Mouse (Mus musculus): ENCODE data around the gene Pms2.

Pms2 gene

DNA sequence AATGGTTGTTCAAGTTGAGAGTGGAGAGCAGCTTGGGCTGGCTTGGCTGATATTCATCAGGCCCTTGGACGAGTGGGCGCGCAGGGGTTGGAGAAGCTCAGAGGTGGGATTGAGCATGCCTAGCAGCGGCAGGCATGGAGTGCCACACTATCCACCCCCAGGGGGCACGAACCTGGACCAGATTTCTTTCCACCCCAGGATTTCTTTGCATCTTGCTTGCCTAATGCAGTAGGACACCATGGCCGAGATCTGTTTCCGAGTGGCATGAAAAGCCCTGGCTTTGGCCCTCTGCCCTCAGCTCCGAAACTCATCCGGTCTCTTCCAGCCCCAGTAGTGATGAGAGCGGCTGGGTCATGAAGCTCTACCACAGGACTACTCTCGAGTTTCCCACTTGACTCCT, 23.6 kb downstream of the Pms2 start:
- no peak for DNase-seq

DNA sequence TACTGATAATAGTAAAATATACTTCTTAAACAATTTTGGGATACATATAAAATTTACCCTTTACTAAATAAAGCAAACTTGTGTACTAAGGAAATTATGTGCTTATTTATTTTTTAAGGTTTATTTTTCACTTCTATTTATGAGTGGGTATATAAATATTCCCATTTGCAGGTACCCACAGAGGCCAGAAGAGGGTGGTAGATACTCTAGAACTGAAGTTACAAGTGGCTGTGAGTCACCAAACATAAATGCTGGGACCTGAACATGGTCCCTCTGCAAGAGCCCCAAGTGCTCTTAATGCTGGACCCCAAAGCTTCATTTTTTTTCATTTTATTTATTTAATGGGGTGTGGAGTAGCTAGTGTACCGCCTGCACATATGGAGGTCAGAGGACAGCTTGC, 24.1 kb downstream of the Pms2 start:
- no peak for DNase-seq

DNA sequence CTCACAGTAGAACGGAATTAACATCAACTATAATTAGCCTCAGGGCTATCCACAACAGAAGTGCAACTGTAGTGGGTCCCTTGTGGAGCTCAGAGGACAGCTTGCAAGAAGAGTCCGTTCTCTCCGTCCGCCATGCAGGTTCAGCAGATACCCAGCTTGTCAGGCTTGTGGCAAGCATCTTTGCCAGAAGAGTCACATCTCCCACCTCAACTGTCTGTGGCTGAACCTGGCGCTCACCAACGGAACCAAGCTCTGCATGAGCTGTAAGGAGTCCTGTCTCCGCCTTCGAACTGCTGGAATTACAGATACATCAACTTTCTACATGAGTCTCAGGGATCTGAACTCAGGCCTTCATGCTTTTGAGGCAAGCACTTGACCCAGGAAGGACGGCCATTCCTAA, 26.4 kb downstream of the Pms2 start:
- DNase-seq: no peak

DNA sequence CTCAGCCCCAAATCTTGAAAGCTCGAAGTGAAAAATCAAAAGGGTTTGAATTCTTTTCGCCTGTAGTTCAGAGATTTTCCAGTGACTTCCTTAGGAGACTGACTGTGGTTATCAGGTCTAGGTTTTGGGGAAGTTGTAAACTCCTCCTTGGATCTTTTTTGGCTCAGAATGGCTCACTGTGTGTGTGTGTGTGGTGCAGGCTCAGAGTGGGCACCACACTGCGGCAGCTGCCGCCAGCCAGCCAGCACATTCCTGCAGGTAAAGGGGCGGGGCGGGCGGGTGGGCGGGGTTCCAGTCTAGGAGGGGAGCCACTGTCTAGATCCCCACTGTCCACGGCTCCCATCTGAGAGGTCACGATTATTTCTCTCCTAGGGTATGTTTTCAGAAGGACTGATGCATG, 31.8 kb downstream of the Pms2 start:
- no peak for DNase-seq

DNA sequence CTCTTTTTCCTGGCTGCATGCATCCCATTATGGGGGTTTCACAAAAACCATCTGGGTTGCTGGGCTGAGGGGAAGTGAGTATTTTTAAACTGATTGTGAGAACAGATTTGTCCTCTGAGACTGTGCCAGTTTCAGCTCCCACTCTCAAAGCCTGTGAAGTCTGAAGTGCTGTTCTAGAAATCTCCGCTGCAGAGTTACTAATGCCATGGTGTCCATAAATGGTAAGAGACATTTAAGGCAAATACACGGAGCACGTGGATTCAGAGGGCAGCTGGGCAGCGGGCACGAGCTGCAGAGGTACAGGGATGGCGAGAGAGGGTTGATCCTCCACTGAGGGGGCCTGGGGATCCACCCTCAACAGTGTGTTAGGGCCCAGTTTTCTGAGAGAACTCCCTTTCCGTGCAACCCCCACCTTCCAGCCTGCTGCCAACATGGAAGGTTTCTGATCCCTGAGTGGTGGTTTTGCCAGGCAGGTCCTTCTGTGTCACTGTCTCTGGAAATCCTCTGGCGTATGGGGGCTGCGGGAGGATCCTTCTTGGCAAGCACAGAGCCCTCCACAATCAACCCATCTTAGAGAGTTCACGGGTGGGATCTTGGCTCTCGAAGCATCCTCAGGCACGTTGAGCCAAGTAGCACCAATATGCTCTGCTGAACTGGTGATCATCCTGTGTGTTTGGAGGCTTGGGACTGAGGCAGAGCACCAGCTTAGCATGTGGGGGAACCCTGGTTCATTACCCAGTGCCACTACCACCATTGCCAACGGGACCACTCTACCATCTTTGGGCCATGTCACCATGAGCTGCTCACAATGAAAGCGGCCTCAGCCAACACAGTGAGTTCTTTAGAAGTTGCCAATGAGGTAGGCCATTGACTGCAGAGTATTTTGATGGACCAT, 33.7 kb downstream of the Pms2 start:
- no peak for DNase-seq

GRCm38 (mm10) chr5:143948361-143948760, 38.6 kb downstream of the Pms2 start:
- DNase-seq: no peak

DNA sequence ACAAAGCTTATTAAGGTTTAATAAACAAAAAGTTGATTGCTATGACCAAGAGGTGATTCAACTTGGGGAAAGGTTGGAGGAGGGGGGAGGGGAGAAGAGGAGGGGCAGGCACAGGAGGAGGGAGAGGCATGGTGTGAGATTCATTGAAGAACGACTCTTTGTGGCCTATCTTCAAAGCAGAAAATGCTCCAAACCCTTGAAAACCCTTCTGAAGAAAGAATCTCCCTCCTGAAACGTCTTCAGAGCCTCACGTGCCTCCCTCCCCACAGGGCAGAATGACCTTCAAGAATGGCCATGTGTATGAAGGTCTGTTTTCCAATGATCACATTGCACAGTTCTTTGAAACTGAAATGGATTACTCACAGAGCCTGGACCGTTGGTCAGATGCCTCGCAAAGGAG, 40.3 kb downstream of the Pms2 start:
- DNase-seq: no peak

- no peak for DNase-seq
These were observed 47.3 kb downstream of the Pms2 start for GRCm38 (mm10) chr5:143957101-143957500.

- DNase-seq: no peak
These were observed 49.8 kb downstream of the Pms2 start for GRCm38 (mm10) chr5:143959551-143959950.

- no peak for DNase-seq
These were observed 51.4 kb downstream of the Pms2 start for GRCm38 (mm10) chr5:143961176-143961575.

DNA sequence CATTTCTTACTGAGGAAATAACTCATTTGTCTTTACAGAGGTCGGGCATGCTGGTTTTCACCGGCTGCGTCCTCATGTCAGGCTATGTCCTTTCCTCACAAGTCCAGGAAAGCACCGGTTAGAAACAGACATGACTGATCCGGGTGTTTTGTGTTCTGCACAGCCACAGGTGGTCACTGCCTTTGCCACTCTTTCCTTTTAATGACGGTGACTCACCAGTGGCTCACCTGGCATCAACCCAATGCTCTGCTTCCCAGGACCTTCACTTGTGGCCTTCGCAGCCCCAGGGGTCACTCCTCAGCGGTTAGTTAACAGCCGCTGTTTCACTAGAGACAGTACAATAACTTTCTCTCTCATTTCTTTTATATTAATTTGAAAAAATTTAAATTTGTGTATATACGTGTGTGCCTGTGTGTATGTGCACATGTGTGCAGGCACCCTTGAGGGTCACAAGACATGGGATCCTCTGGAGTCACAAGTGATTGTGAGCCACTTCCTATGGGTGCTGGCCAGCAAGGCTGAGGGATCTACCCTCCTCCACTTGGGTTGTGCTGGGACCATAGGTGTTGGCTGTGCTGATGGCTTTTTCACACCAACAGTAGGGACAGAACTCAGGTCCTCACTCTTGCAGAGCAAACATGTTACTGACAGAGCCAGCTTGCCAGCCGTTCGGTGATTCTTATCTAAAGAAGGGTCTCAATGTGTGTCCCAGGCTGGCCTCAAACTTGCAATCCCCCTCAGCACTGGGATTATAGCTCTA, 56.0 kb downstream of the Pms2 start:
- DNase-seq: no peak

- no peak for DNase-seq
These were observed 56.9 kb downstream of the Pms2 start for GRCm38 (mm10) chr5:143966671-143967070.

- no peak for DNase-seq
These were observed 62.9 kb downstream of the Pms2 start for GRCm38 (mm10) chr5:143972628-143973027.

DNA sequence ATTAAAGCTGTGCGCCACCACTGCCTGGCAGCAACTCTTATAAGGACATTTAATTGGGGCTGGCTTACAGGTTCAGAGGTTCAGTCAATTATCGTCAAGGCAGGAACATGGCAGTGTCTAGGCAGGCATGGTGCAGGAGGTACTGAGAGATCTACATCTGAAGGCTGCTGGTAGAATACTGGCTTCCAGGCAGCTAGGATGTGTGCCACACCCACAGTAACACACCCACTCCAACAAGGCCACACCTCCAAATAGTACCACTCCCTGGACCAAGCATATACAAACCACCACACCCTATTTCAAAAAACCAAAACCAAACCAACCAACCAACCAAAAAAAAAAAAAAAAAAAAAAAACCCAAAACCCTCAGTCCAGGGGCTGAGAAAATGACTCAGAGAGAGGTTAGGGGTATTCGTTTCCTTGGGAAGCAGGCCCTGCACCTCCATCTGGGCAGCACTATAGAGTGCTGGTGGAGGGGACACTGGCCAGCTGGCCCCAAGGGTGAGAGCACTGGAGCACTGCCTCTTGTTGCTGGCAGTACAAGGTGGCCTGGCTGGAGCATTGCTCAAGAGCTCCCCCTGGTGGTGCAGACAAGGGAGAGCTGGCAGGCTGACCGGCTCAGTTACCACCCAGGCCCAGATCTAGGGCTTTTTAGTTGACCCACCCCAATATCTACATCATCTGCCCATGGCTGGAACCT, 65.3 kb downstream of the Pms2 start:
- peak; percentile 49 for DNase-seq

GRCm38 (mm10) chr5:143975631-143975933, 65.8 kb downstream of the Pms2 start:
- DNase-seq: no peak

GRCm38 (mm10) chr5:143976232-143976631, 66.5 kb downstream of the Pms2 start:
- no peak for DNase-seq

GRCm38 (mm10) chr5:143976726-143977431, 67.1 kb downstream of the Pms2 start:
- DNase-seq: no peak

DNA sequence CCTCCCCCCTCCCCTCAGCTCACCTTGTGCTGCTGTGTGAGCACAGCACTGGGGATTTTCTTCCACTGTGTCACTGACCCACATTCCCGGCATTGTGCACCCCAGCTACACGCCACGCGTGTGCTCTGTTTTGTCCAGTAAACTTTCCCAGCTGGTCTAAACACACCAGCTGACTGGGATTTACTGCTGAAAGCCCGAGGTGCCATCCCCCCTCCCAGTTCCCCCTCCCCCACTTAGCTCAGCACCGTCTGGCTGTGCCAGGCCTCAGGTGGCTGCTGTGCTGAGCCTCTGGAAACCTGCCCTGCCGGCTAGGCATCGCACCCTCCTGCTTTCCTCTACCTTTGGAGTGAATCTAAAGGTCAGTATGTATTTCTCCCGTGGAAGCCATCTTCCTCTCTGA, 71.1 kb downstream of the Pms2 start:
- DNase-seq: no peak

DNA sequence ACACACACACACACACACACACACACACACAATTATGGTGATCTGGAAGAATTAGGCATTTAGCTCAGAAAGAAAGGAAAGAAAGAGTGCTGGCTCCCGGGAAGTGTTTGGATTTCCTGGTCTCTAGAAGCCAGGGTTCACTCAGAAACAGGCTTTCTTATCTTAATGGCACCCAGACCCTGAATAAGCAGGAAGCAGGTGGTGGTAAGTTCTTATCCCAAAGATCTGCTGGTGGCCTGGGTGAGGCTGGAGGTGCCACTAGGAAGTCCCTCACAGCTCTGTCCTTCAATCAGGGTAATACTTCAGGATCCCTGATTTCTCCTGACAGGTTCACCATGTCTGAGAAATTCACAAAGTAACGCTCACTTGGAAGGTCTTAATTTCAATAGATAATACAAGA, 72.6 kb downstream of the Pms2 start:
- no peak for DNase-seq
